Mouse (Mus musculus): ENCODE results near the gene Slc31a1. TPM values are rescaled to one million over a fixed set of nuclear protein-coding genes. Genes with fewer than 3 reads are reported as not detected.
A peak's percentile ranks its signal among the peaks of the same experiment; 100 is the strongest.

The Slc31a1 gene
- total and polyA plus RNA-seq, 2 experiments from 2014 or later = 17.8 to 35.1 TPM

- Histone ChIP-seq H3K9me3 (replicated peaks; ENCODE audit: control insufficient read depth, low read length) (no peaks in the 10 kb centered on the region), H3K27me3 (ENCODE audit: control insufficient read depth, insufficient read depth, low read length) (no peaks in the 10 kb centered on the region), H3K27ac (ENCODE audit: low read depth) (peak overlapping the region; percentile 88), H3K4me3 (ENCODE audit: low read depth, low read length) (peak overlapping the region; percentile 64), H3K4me1 (ENCODE audit: control insufficient read depth, insufficient read depth) (peaks cover 15% of the 10 kb centered on the region), H3K9ac (replicated peaks; ENCODE audit: low read depth, low read length) (peak overlapping the region; percentile 81), H3K4me2 (ENCODE audit: low read depth, low read length) (peak overlapping the region; percentile 69), H3K36me3 (replicated peaks; ENCODE audit: control insufficient read depth, insufficient read depth, low read length) (peaks cover 22% of the 10 kb centered on the region)
- WGBS = under 1% methylated on average over 35 of the region's 35 CpGs
- peak; percentile 42 for ATAC-seq (ENCODE audit: insufficient read depth, low read depth)
- TF ChIP-seq CTCF (IDR thresholded peaks at IDR 0.05; ENCODE audit: low read depth) (peak; percentile 58), EP300 (IDR thresholded peaks at IDR 0.05; ENCODE audit: low read depth) (no peak)
- DNase-seq (ENCODE audit: low spot score) = peak; percentile 71
Measured at GRCm38 (mm10) chr4:62407730-62408582, 47.4 kb downstream of the Slc31a1 start.

GRCm38 (mm10) chr4:62408601-62409282, 48.2 kb downstream of the Slc31a1 start, which contains the start of the genes Cdc26 and Prpf4:
TSS of gene Cdc26 (minus strand) at chr4:62408642.
TSS of gene Prpf4 (plus strand) at chr4:62408797.
- Histone ChIP-seq H3K36me3 (replicated peaks; ENCODE audit: control insufficient read depth, insufficient read depth, low read length) (peaks cover 27% of the 10 kb centered on the region), H3K9ac (replicated peaks; ENCODE audit: low read depth, low read length) (peak within 1 kb of the TSS; percentile 81), H3K4me1 (ENCODE audit: control insufficient read depth, insufficient read depth) (peaks cover 15% of the 10 kb centered on the region), H3K9me3 (replicated peaks; ENCODE audit: control insufficient read depth, low read length) (no peaks in the 10 kb centered on the region), H3K4me2 (ENCODE audit: low read depth, low read length) (peak within 1 kb of the TSS; percentile 72), H3K4me3 (ENCODE audit: low read depth, low read length) (peak within 1 kb of the TSS; percentile 64), H3K27me3 (ENCODE audit: control insufficient read depth, insufficient read depth, low read length) (no peaks in the 10 kb centered on the region), H3K27ac (ENCODE audit: low read depth) (peak within 1 kb of the TSS; percentile 90)
- peak; percentile 99 for ATAC-seq (ENCODE audit: insufficient read depth, low read depth)
- under 1% methylated on average over 39 of the region's 39 CpGs for WGBS
- TF ChIP-seq EP300 (IDR thresholded peaks at IDR 0.05; ENCODE audit: low read depth) (no peak), CTCF (IDR thresholded peaks at IDR 0.05; ENCODE audit: low read depth) (no peak)
- peak; percentile 99 for DNase-seq (ENCODE audit: low spot score)

DNA sequence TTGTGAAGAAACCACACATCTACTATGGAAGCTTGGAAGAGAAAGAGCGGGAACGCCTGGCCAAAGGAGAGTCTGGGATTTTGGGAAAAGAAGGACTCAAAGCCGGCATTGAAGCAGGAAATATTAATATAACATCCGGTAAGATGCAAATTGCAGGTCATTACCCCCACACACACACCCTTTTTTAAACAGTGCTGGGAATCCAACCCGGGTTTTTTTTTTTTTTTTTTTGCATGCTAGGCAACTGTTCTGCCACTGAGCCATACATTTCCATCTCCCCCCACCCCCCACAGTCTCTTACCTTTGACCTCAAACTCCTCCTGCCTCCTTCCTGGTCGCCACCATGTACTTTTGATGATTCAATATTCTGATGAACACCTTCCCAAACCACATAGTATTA, 49.1 kb downstream of the Slc31a1 start:
- TF ChIP-seq CTCF (IDR thresholded peaks at IDR 0.05; ENCODE audit: low read depth) = no peak
- TF ChIP-seq EP300 (IDR thresholded peaks at IDR 0.05; ENCODE audit: low read depth) = no peak
- peak overlapping the region; percentile 72 for H3K4me2 ChIP-seq (ENCODE audit: low read depth, low read length)
- peak overlapping the region; percentile 90 for H3K27ac ChIP-seq (ENCODE audit: low read depth)
- no peaks in the 10 kb centered on the region for H3K9me3 ChIP-seq (replicated peaks; ENCODE audit: control insufficient read depth, low read length)
- H3K9ac ChIP-seq (replicated peaks; ENCODE audit: low read depth, low read length) = peak overlapping the region; percentile 81
- peaks cover 33% of the 10 kb centered on the region for H3K36me3 ChIP-seq (replicated peaks; ENCODE audit: control insufficient read depth, insufficient read depth, low read length)
- WGBS = 25% methylated on average over 6 of the region's 6 CpGs
- ATAC-seq (ENCODE audit: insufficient read depth, low read depth) = no peak
- peaks cover 15% of the 10 kb centered on the region for H3K4me1 ChIP-seq (ENCODE audit: control insufficient read depth, insufficient read depth)
- no peak for DNase-seq (ENCODE audit: low spot score)
- H3K27me3 ChIP-seq (ENCODE audit: control insufficient read depth, insufficient read depth, low read length) = no peaks in the 10 kb centered on the region
- peak overlapping the region; percentile 64 for H3K4me3 ChIP-seq (ENCODE audit: low read depth, low read length)

- H3K9me3 ChIP-seq (replicated peaks; ENCODE audit: control insufficient read depth, low read length) = no peaks in the 10 kb centered on the region
- WGBS = 84% methylated on average over 2 of the region's 2 CpGs
- peaks cover 15% of the 10 kb centered on the region for H3K4me1 ChIP-seq (ENCODE audit: control insufficient read depth, insufficient read depth)
- H3K27me3 ChIP-seq (ENCODE audit: control insufficient read depth, insufficient read depth, low read length) = no peaks in the 10 kb centered on the region
- no peak overlapping the region for H3K4me3 ChIP-seq (ENCODE audit: low read depth, low read length)
- peak overlapping the region; percentile 72; the same call in 1 of the 2 replicates for H3K4me2 ChIP-seq (ENCODE audit: low read depth, low read length)
- H3K27ac ChIP-seq (ENCODE audit: low read depth) = no peak overlapping the region
- no peak for ATAC-seq (ENCODE audit: insufficient read depth, low read depth)
- no peak for TF ChIP-seq CTCF (IDR thresholded peaks at IDR 0.05; ENCODE audit: low read depth)
- no peak for TF ChIP-seq EP300 (IDR thresholded peaks at IDR 0.05; ENCODE audit: low read depth)
- peaks cover 40% of the 10 kb centered on the region for H3K36me3 ChIP-seq (replicated peaks; ENCODE audit: control insufficient read depth, insufficient read depth, low read length)
- no peak for DNase-seq (ENCODE audit: low spot score)
- H3K9ac ChIP-seq (replicated peaks; ENCODE audit: low read depth, low read length) = no peak overlapping the region
Measured at GRCm38 (mm10) chr4:62410325-62410724, 49.8 kb downstream of the Slc31a1 start.

- 90% methylated on average over 10 of the region's 10 CpGs for WGBS
- no peak overlapping the region for H3K4me2 ChIP-seq (ENCODE audit: low read depth, low read length)
- H3K9ac ChIP-seq (replicated peaks; ENCODE audit: low read depth, low read length) = no peak overlapping the region
- DNase-seq (ENCODE audit: low spot score) (no peak), ATAC-seq (ENCODE audit: insufficient read depth, low read depth) (no peak)
- no peak overlapping the region for H3K27ac ChIP-seq (ENCODE audit: low read depth)
- TF ChIP-seq CTCF (IDR thresholded peaks at IDR 0.05; ENCODE audit: low read depth) = no peak
- TF ChIP-seq EP300 (IDR thresholded peaks at IDR 0.05; ENCODE audit: low read depth) = no peak
- no peak overlapping the region for H3K4me3 ChIP-seq (ENCODE audit: low read depth, low read length)
- peaks cover 53% of the 10 kb centered on the region for H3K36me3 ChIP-seq (replicated peaks; ENCODE audit: control insufficient read depth, insufficient read depth, low read length)
- H3K27me3 ChIP-seq (ENCODE audit: control insufficient read depth, insufficient read depth, low read length) = no peaks in the 10 kb centered on the region
- no peaks in the 10 kb centered on the region for H3K9me3 ChIP-seq (replicated peaks; ENCODE audit: control insufficient read depth, low read length)
- H3K4me1 ChIP-seq (ENCODE audit: control insufficient read depth, insufficient read depth) = peaks cover 15% of the 10 kb centered on the region
Measured at GRCm38 (mm10) chr4:62411606-62412005, 51.1 kb downstream of the Slc31a1 start.
